Mouse (Mus musculus) intestine, embryonic 14.5 days (tissue): ENCODE data around the gene Vmn2r2. TPM values are rescaled to one million over a fixed set of nuclear protein-coding genes. Genes with fewer than 3 reads are reported as not detected.

Experiments
- ATAC-seq: fragments of 200-750 bp; cut with Nextera tagmentation; replicated peaks from 2 replicates; pipeline ENCODE4 v1.8.0; 2017; ENCODE audit warnings: low read depth, moderate number of reproducible peaks, moderate TSS enrichment, moderate library complexity; ENCODE audit not compliant: low FRiP score, low TSS enrichment
- DNase-seq: peaks from one replicate; pipeline ENCODE4 v3.0.0-alpha.2; 2018; ENCODE audit warnings: low spot score
- H3K27ac ChIP-seq: fragments of 300-500 bp; sonication (generic); 2 replicates; pipeline ENCODE4 v1.5.1; 2014; ENCODE audit warnings: low read depth, mild to moderate bottlenecking, control low read depth
- H3K27me3 ChIP-seq: fragments of 300-500 bp; sonication (generic); replicated peaks from 2 replicates; pipeline ENCODE4 v1.6.1; 2014; ENCODE audit warnings: low read length, control low read depth; ENCODE audit not compliant: control insufficient read depth, insufficient read depth
- H3K36me3 ChIP-seq: fragments of 300-500 bp; sonication (generic); 2 replicates; pipeline ENCODE4 v1.6.1; 2014; ENCODE audit warnings: low read length, control low read depth; ENCODE audit not compliant: control insufficient read depth, insufficient read depth
- H3K4me1 ChIP-seq: fragments of 300-500 bp; sonication (generic); replicated peaks from 2 replicates; pipeline ENCODE4 v1.6.1; 2014; ENCODE audit warnings: low read length, control low read depth, mixed read lengths; ENCODE audit not compliant: control insufficient read depth, insufficient read depth
- H3K4me2 ChIP-seq: fragments of 300-500 bp; sonication (generic); 2 replicates; pipeline ENCODE4 v1.6.1; 2014; ENCODE audit warnings: low read length
- H3K4me3 ChIP-seq: fragments of 300-500 bp; sonication (generic); 2 replicates; pipeline ENCODE4 v1.5.1; 2014; ENCODE audit warnings: low read depth, low read length, control low read depth, mixed read lengths
- H3K9ac ChIP-seq: fragments of 300-500 bp; sonication (generic); 2 replicates; pipeline ENCODE4 v1.6.1; 2014; ENCODE audit warnings: mild to moderate bottlenecking, low read length
- H3K9me3 ChIP-seq: fragments of 300-500 bp; sonication (generic); 2 replicates; pipeline ENCODE4 v1.6.1; 2016; ENCODE audit warnings: low read length, control low read depth; ENCODE audit not compliant: control insufficient read depth
- WGBS: fragments of 180-500 bp; shearing (Covaris S2); extraction: QIAGEN DNeasy Blood & Tissue Kit; methylation state at CpG from one replicate; pipeline ENCODE4 v1.1.7; 2014; 5-methylcytosine and 5-hydroxymethylcytosine counted together
- polyA plus RNA-seq: library from polyadenylated mRNA; unstranded; fragments of >200 nt; fragmentation: Nextera tagmentation; extraction: Ambion mirVana; gene quantifications from 2 replicates; pipeline ENCODE4 v1.2.1, GENCODE M21; 2014

Vmn2r2 gene
- polyA plus RNA-seq = not detected in 2 replicates

DNA sequence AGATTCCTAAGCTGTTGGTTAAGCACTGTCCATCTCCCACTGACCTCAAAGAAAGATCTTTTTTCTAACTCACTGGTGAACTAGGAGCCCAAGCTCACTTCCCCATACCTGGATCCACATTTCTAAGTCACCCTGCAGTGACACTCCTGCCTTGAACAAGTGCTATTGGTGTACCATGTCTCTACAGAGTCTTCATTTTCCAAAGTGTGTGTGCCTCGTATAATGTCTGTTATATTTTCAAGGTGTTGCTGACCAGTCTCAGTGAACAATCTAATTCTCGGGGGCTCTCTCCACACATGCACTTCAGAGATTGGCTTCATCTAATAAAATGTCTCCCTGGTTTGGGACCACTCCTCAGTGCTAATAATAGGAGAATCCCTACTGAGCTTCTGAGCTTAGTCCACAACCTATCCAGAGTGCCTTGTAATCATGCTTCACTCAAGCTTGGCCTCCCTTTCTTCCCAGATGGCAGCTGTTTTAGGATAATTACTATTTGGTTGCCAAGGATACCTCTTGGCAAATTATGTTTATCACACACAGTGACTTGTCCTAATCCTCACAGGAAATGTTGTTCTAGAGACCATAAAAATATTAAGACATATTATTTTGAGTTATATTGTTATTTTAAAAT, at the start of gene Vmn2r2:
Vmn2r2 (minus strand) TSS at position 51 of the 631 bp plus-strand sequence.
- Histone ChIP-seq H3K9me3 (no peaks in the 10 kb centered on the region), H3K4me3 (no peak within 1 kb of the TSS), H3K27ac (no peak within 1 kb of the TSS), H3K27me3 (no peaks in the 10 kb centered on the region), H3K4me2 (no peak within 1 kb of the TSS), H3K36me3 (no peaks in the 10 kb centered on the region), H3K9ac (no peak within 1 kb of the TSS), H3K4me1 (no peaks in the 10 kb centered on the region)
- DNase-seq = no peak
- WGBS = 81% methylated on average over 2 of the region's 2 CpGs
- ATAC-seq = no peak

DNA sequence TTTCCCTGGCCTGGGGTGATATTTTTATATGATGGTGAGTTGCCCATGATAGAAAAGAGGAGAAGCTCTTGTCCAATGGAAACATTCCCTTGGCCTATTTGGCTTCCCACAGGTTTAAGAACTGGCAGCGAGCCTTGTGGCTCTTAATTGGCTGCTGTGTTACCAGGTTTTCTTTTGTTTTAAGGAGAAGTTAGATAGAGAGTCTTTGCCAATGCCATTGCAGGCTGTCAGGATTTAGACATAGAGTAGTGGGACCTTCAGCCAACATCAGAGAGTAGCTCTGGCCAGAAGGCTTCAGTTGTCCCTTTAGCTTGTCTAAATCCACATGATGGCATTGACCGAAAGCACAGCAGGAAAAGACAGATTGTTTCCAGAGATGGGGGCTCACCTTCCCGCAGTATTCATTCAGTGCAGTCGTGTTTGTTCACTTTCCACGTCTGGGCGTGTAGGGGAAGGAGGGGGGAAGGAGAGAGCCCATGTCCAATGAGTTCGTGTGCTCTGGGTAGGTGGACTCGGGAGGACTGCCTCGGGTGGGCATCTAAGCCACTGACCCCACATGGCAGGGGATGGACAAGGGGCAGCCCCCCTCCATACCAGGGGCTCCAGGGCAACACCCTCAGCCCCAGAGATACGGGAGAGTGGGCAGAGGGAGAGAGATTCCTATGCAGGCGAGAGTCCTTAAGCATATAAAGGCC, 28.2 kb downstream of the Vmn2r2 start:
- 89% methylated on average over 11 of the region's 11 CpGs for WGBS
- H3K9ac ChIP-seq = no peak overlapping the region
- ATAC-seq = no peak

DNA sequence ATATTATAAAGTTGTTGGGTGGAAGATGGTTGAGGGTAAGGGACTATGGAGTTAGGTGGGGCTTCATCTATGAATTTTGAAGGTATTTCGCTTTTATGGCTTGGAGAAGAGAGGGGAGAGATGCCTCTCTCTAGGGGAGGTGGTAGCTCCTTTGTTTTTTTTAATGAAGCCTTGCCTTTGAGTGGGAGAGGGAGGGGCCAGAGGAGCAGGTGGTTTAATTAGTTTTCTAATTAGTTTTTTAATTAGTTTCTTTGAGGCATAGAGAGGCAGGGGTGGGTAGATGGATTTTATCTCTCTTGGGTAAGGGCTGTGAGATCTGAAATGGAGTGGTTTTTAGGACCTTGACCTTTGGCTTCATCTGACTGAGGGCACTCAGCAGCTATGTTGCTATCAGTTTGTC, 29.0 kb downstream of the Vmn2r2 start:
- Histone ChIP-seq H3K9ac (no peak overlapping the region), H3K4me3 (no peak overlapping the region), H3K4me1 (no peaks in the 10 kb centered on the region), H3K4me2 (no peak overlapping the region), H3K36me3 (no peaks in the 10 kb centered on the region), H3K27ac (no peak overlapping the region), H3K9me3 (no peaks in the 10 kb centered on the region), H3K27me3 (no peaks in the 10 kb centered on the region)
- ATAC-seq (no peak), DNase-seq (no peak)
- 83% methylated on average over 1 of the region's 1 CpGs for WGBS

More for the DNA sequence above, 28.2 kb downstream of the Vmn2r2 start:
- no peak overlapping the region for H3K4me2 ChIP-seq
- H3K27ac ChIP-seq = no peak overlapping the region
- H3K9me3 ChIP-seq = no peaks in the 10 kb centered on the region
- no peak for DNase-seq
- H3K27me3 ChIP-seq = no peaks in the 10 kb centered on the region
- no peaks in the 10 kb centered on the region for H3K4me1 ChIP-seq
- H3K36me3 ChIP-seq = no peaks in the 10 kb centered on the region
- H3K4me3 ChIP-seq = no peak overlapping the region

DNA sequence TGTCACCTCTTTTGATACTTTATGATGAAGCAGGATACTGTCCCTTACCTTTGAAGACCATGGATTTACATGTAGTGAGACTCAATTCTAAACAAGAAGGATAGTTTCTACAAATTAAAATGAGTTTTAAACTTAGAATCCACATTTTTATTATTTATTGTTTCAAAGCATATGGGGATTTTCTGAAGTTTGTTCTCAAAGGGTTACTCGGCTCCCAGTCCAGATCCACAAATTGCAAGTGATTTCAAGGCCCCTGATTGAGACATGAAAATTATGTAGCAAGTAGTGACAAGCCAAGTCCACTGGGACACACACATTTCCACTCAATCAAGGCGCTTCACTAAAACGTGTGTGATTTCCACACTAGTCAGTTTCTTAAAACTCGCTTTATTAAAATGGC, 60.5 kb downstream of the Vmn2r2 start, which contains the start of gene Vmn2r1:
Vmn2r1 (plus strand) TSS at position 301 of the 400 bp plus-strand sequence.
- no peak within 1 kb of the TSS for H3K4me2 ChIP-seq
- no peaks in the 10 kb centered on the region for H3K27me3 ChIP-seq
- no peak within 1 kb of the TSS for H3K9ac ChIP-seq
- DNase-seq = no peak
- ATAC-seq = no peak
- no peaks in the 10 kb centered on the region for H3K36me3 ChIP-seq
- H3K9me3 ChIP-seq = no peaks in the 10 kb centered on the region
- no peak within 1 kb of the TSS for H3K4me3 ChIP-seq
- no peak within 1 kb of the TSS for H3K27ac ChIP-seq
- 83% methylated on average over 4 of the region's 4 CpGs for WGBS
- no peaks in the 10 kb centered on the region for H3K4me1 ChIP-seq

Other genes with a start within 250 kb of the Vmn2r2 start
- 10.4 and 10.5 TPM in 2 replicates for gene Plch1, start 242.5 kb downstream of the Vmn2r2 start, polyA plus RNA-seq
- 5.1 and 5.3 TPM in 2 replicates for gene E130311K13Rik, start 212.5 kb downstream of the Vmn2r2 start, polyA plus RNA-seq
- 17.6 and 18.5 TPM in 2 replicates for gene Slc33a1, start 177.2 kb downstream of the Vmn2r2 start, polyA plus RNA-seq
- gene Gmps, start 165.8 kb downstream of the Vmn2r2 start, polyA plus RNA-seq = 49.5 and 52.0 TPM in 2 replicates
- 0.04 and 0.07 TPM in 2 replicates for gene Vmn2r1, start 60.4 kb downstream of the Vmn2r2 start, polyA plus RNA-seq
- gene Vmn2r3, start 147.8 kb upstream of the Vmn2r2 start, polyA plus RNA-seq = not detected in 2 replicates